Mouse (Mus musculus): ENCODE data around the gene Gorasp1. TPM values are rescaled to one million over a fixed set of nuclear protein-coding genes. Genes with fewer than 3 reads are reported as not detected.

The Gorasp1 gene
- polyA plus RNA-seq (2014; fragmentation: Nextera tagmentation; extraction: Ambion mirVana), result 19.5 and 23.2 TPM in 2 replicates

GRCm38 (mm10) chr9:119937005-119937773, at the start of gene Gorasp1, which contains the start of gene Ttc21a:
Gene Gorasp1 (minus strand): TSS chr9:119937565.
Gene Ttc21a (plus strand): TSS chr9:119937606.
- H3K36me3 ChIP-seq (ENCODE audit: control insufficient read depth, insufficient read depth, low read length), result peaks cover 4% of the 10 kb centered on the region; the same call in 1 of the 2 replicates
- WGBS, result 2% methylated on average over 40 of the region's 40 CpGs
- H3K4me2 ChIP-seq (ENCODE audit: low read length), result peak within 1 kb of the TSS; percentile 91
- H3K9ac ChIP-seq (ENCODE audit: low read length), result peak within 1 kb of the TSS; percentile 88
- no peaks in the 10 kb centered on the region for H3K27me3 ChIP-seq (ENCODE audit: control insufficient read depth, insufficient read depth, low read length)
- no peaks in the 10 kb centered on the region for H3K9me3 ChIP-seq (ENCODE audit: control insufficient read depth, low read length)
- peak within 1 kb of the TSS; percentile 75 to 79 for H3K4me3 ChIP-seq (ENCODE audit: control insufficient read depth in 1 of 2, insufficient read depth in 1 of 2, low read depth in 1 of 2, low read length in 2 of 2)
- peaks cover 8 to 11% of the 10 kb centered on the region in 2 experiments for H3K4me1 ChIP-seq (ENCODE audit: control insufficient read depth in 2 of 2, insufficient read depth in 2 of 2, low read length in 2 of 2)
- H3K27ac ChIP-seq (replicated peaks in 1 of 2; ENCODE audit: control insufficient read depth in 1 of 2, insufficient read depth in 1 of 2, low read depth in 2 of 2, low read length in 2 of 2), result peak within 1 kb of the TSS; percentile 66 to 74
- peak; percentile 92 for ATAC-seq (ENCODE audit: insufficient number of reproducible peaks, insufficient read depth, low FRiP score, low read depth)

GRCm38 (mm10) chr9:119985881-119986574, 48.7 kb upstream of the Gorasp1 start:
- 86% methylated on average over 10 of the region's 10 CpGs for WGBS
- Histone ChIP-seq H3K27me3 (ENCODE audit: control insufficient read depth, insufficient read depth, low read length) (no peaks in the 10 kb centered on the region), H3K4me1 (ENCODE audit: control insufficient read depth in 2 of 2, insufficient read depth in 2 of 2, low read length in 2 of 2) (peaks cover 24 to 25% of the 10 kb centered on the region in 2 experiments), H3K27ac (replicated peaks in 1 of 2; ENCODE audit: control insufficient read depth in 1 of 2, insufficient read depth in 1 of 2, low read depth in 2 of 2, low read length in 2 of 2) (no peak overlapping the region), H3K4me2 (ENCODE audit: low read length) (no peak overlapping the region), H3K36me3 (ENCODE audit: control insufficient read depth, insufficient read depth, low read length) (no peaks in the 10 kb centered on the region), H3K9me3 (ENCODE audit: control insufficient read depth, low read length) (no peaks in the 10 kb centered on the region), H3K4me3 (ENCODE audit: control insufficient read depth in 1 of 2, insufficient read depth in 1 of 2, low read depth in 1 of 2, low read length in 2 of 2) (no peak overlapping the region), H3K9ac (ENCODE audit: low read length) (no peak overlapping the region)
- ATAC-seq (ENCODE audit: insufficient number of reproducible peaks, insufficient read depth, low FRiP score, low read depth), result no peak

- Histone ChIP-seq H3K36me3 (ENCODE audit: control insufficient read depth, insufficient read depth, low read length) (no peaks in the 10 kb centered on the region), H3K27me3 (ENCODE audit: control insufficient read depth, insufficient read depth, low read length) (no peaks in the 10 kb centered on the region), H3K4me2 (ENCODE audit: low read length) (peak within 1 kb of the TSS; percentile 96), H3K9ac (ENCODE audit: low read length) (peak within 1 kb of the TSS; percentile 87), H3K4me1 (ENCODE audit: control insufficient read depth in 2 of 2, insufficient read depth in 2 of 2, low read length in 2 of 2) (peaks cover 35 to 40% of the 10 kb centered on the region in 2 experiments), H3K9me3 (ENCODE audit: control insufficient read depth, low read length) (no peaks in the 10 kb centered on the region), H3K4me3 (ENCODE audit: control insufficient read depth in 1 of 2, insufficient read depth in 1 of 2, low read depth in 1 of 2, low read length in 2 of 2) (peak within 1 kb of the TSS; percentile 87 to 90), H3K27ac (replicated peaks in 1 of 2; ENCODE audit: control insufficient read depth in 1 of 2, insufficient read depth in 1 of 2, low read depth in 2 of 2, low read length in 2 of 2) (peak within 1 kb of the TSS; percentile 79 to 99)
- ATAC-seq (ENCODE audit: insufficient number of reproducible peaks, insufficient read depth, low FRiP score, low read depth), result no peak
- WGBS, result 7% methylated on average over 14 of the region's 14 CpGs
Observed at GRCm38 (mm10) chr9:119984536-119985011, 47.2 kb upstream of the Gorasp1 start, which contains the start of gene Csrnp1. Gene Csrnp1 (minus strand): TSS chr9:119984658.

GRCm38 (mm10) chr9:119983585-119984535, 46.5 kb upstream of the Gorasp1 start:
- peak; percentile 78 for ATAC-seq (ENCODE audit: insufficient number of reproducible peaks, insufficient read depth, low FRiP score, low read depth)
- Histone ChIP-seq H3K9ac (ENCODE audit: low read length) (peak overlapping the region; percentile 87), H3K4me1 (ENCODE audit: control insufficient read depth in 2 of 2, insufficient read depth in 2 of 2, low read length in 2 of 2) (peaks cover 38 to 47% of the 10 kb centered on the region in 2 experiments), H3K4me2 (ENCODE audit: low read length) (peak overlapping the region; percentile 96), H3K36me3 (ENCODE audit: control insufficient read depth, insufficient read depth, low read length) (no peaks in the 10 kb centered on the region), H3K27me3 (ENCODE audit: control insufficient read depth, insufficient read depth, low read length) (no peaks in the 10 kb centered on the region), H3K9me3 (ENCODE audit: control insufficient read depth, low read length) (no peaks in the 10 kb centered on the region), H3K27ac (replicated peaks in 1 of 2; ENCODE audit: control insufficient read depth in 1 of 2, insufficient read depth in 1 of 2, low read depth in 2 of 2, low read length in 2 of 2) (peak overlapping the region; percentile 79 to 99), H3K4me3 (ENCODE audit: control insufficient read depth in 1 of 2, insufficient read depth in 1 of 2, low read depth in 1 of 2, low read length in 2 of 2) (peak overlapping the region; percentile 87 to 90)
- under 1% methylated on average over 49 of the region's 79 CpGs for WGBS

DNA sequence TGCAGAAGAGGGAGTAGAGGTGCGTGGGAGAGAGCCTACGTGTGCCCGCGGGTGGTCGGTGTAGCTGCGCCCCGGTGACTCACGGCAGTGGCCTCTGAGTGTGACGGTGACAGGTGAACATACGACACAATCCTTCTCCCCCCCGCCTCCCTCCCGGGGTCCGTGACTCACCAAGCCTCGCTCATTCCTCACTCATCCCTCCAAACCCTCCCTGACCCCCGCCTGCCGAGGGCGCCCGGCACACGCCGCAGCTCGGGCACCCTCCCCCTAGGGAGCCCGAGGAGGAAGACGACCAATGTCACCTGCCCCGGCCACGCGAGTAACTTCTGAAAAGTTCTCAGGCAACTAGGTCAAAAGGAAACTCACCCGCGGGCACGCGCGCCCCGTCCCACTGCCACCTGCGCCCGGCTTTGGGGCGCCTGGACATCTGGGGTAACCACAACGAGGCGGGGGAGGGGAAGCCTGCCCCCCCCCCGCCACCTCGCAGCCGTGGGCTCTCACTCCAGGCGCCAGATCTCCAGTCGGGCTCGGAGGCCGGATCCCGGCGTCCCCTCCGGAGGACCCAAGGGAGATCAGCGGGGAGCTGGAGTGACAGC, 45.7 kb upstream of the Gorasp1 start:
- peak overlapping the region; percentile 87 for H3K9ac ChIP-seq (ENCODE audit: low read length)
- H3K4me3 ChIP-seq (ENCODE audit: control insufficient read depth in 1 of 2, insufficient read depth in 1 of 2, low read depth in 1 of 2, low read length in 2 of 2), result peak overlapping the region; percentile 87 to 90
- H3K4me1 ChIP-seq (ENCODE audit: control insufficient read depth in 2 of 2, insufficient read depth in 2 of 2, low read length in 2 of 2), result peaks cover 46 to 55% of the 10 kb centered on the region in 2 experiments
- H3K9me3 ChIP-seq (ENCODE audit: control insufficient read depth, low read length), result no peaks in the 10 kb centered on the region
- WGBS, result 1% methylated on average over 41 of the region's 48 CpGs
- H3K4me2 ChIP-seq (ENCODE audit: low read length), result peak overlapping the region; percentile 96
- peak; percentile 18; the same call in 1 of the 2 replicates for ATAC-seq (ENCODE audit: insufficient number of reproducible peaks, insufficient read depth, low FRiP score, low read depth)
- peak overlapping the region; percentile 99 for H3K27ac ChIP-seq (replicated peaks in 1 of 2; ENCODE audit: control insufficient read depth in 1 of 2, insufficient read depth in 1 of 2, low read depth in 2 of 2, low read length in 2 of 2)
- H3K27me3 ChIP-seq (ENCODE audit: control insufficient read depth, insufficient read depth, low read length), result no peaks in the 10 kb centered on the region
- H3K36me3 ChIP-seq (ENCODE audit: control insufficient read depth, insufficient read depth, low read length), result no peaks in the 10 kb centered on the region

GRCm38 (mm10) chr9:119982241-119982811, 45.0 kb upstream of the Gorasp1 start:
- 2% methylated on average over 11 of the region's 11 CpGs for WGBS
- peaks cover 54 to 62% of the 10 kb centered on the region in 2 experiments for H3K4me1 ChIP-seq (ENCODE audit: control insufficient read depth in 2 of 2, insufficient read depth in 2 of 2, low read length in 2 of 2)

More at GRCm38 (mm10) chr9:119982241-119982811, 45.0 kb upstream of the Gorasp1 start:
- peak; percentile 17; the same call in 1 of the 2 replicates for ATAC-seq (ENCODE audit: insufficient number of reproducible peaks, insufficient read depth, low FRiP score, low read depth)
- Histone ChIP-seq H3K4me3 (ENCODE audit: control insufficient read depth in 1 of 2, insufficient read depth in 1 of 2, low read depth in 1 of 2, low read length in 2 of 2) (peak overlapping the region; percentile 87 to 90), H3K36me3 (ENCODE audit: control insufficient read depth, insufficient read depth, low read length) (no peaks in the 10 kb centered on the region), H3K9me3 (ENCODE audit: control insufficient read depth, low read length) (no peaks in the 10 kb centered on the region), H3K27ac (replicated peaks in 1 of 2; ENCODE audit: control insufficient read depth in 1 of 2, insufficient read depth in 1 of 2, low read depth in 2 of 2, low read length in 2 of 2) (peak overlapping the region; percentile 99), H3K27me3 (ENCODE audit: control insufficient read depth, insufficient read depth, low read length) (no peaks in the 10 kb centered on the region), H3K4me2 (ENCODE audit: low read length) (peak overlapping the region; percentile 96), H3K9ac (ENCODE audit: low read length) (peak overlapping the region; percentile 87)
